Mouse (Mus musculus): Measurements from ENCODE around the gene Tent5c. TPM values are rescaled to one million over a fixed set of nuclear protein-coding genes. Genes with fewer than 3 reads are reported as not detected.

Gene Tent5c
- polyA plus RNA-seq, 1 experiment from 2014 or later: 7.4 TPM

- Histone ChIP-seq H3K9ac (ENCODE audit: low read depth, low read length) (no peak overlapping the region), H3K36me3 (ENCODE audit: control insufficient read depth, insufficient read depth, low read length) (no peaks in the 10 kb centered on the region), H3K4me3 (ENCODE audit: low read depth, low read length) (no peak overlapping the region), H3K27ac (ENCODE audit: low read depth, low read length) (no peak overlapping the region), H3K27me3 (ENCODE audit: control insufficient read depth, insufficient read depth, low read length) (no peaks in the 10 kb centered on the region), H3K4me2 (no peak overlapping the region), H3K4me1 (ENCODE audit: control insufficient read depth, insufficient read depth, low read length) (no peaks in the 10 kb centered on the region), H3K9me3 (replicated peaks; ENCODE audit: control insufficient read depth, low read length) (no peaks in the 10 kb centered on the region)
- ATAC-seq (replicated peaks; ENCODE audit: insufficient number of reproducible peaks, low FRiP score, low TSS enrichment): no peak
- 75% methylated on average over 3 of the region's 3 CpGs for WGBS (ENCODE audit: insufficient replicate concordance)
These were observed 7.0 kb upstream of the Tent5c start for GRCm38 (mm10) chr3:100496081-100496480.

GRCm38 (mm10) chr3:100495456-100495855 is 6.3 kb upstream of the Tent5c start:
- H3K27me3 ChIP-seq (ENCODE audit: control insufficient read depth, insufficient read depth, low read length): no peaks in the 10 kb centered on the region; the same call in 1 of the 2 replicates
- H3K27ac ChIP-seq (ENCODE audit: low read depth, low read length): no peak overlapping the region
- no peaks in the 10 kb centered on the region for H3K4me1 ChIP-seq (ENCODE audit: control insufficient read depth, insufficient read depth, low read length)

GRCm38 (mm10) chr3:100494912-100495311 is 5.8 kb upstream of the Tent5c start:
- Histone ChIP-seq H3K27ac (ENCODE audit: low read depth, low read length) (no peak overlapping the region), H3K36me3 (ENCODE audit: control insufficient read depth, insufficient read depth, low read length) (no peaks in the 10 kb centered on the region), H3K4me3 (ENCODE audit: low read depth, low read length) (no peak overlapping the region), H3K9ac (ENCODE audit: low read depth, low read length) (no peak overlapping the region), H3K4me2 (no peak overlapping the region), H3K27me3 (ENCODE audit: control insufficient read depth, insufficient read depth, low read length) (no peaks in the 10 kb centered on the region; the same call in 1 of the 2 replicates), H3K9me3 (replicated peaks; ENCODE audit: control insufficient read depth, low read length) (no peaks in the 10 kb centered on the region), H3K4me1 (ENCODE audit: control insufficient read depth, insufficient read depth, low read length) (peaks cover 5% of the 10 kb centered on the region; the same call in 1 of the 2 replicates)
- no peak for ATAC-seq (replicated peaks; ENCODE audit: insufficient number of reproducible peaks, low FRiP score, low TSS enrichment)
- 86% methylated on average over 5 of the region's 5 CpGs for WGBS (ENCODE audit: insufficient replicate concordance)

More at GRCm38 (mm10) chr3:100495456-100495855, 6.3 kb upstream of the Tent5c start:
- no peaks in the 10 kb centered on the region for H3K9me3 ChIP-seq (replicated peaks; ENCODE audit: control insufficient read depth, low read length)
- no peak overlapping the region for H3K4me2 ChIP-seq
- WGBS (ENCODE audit: insufficient replicate concordance): 88% methylated on average over 16 of the region's 16 CpGs
- H3K36me3 ChIP-seq (ENCODE audit: control insufficient read depth, insufficient read depth, low read length): no peaks in the 10 kb centered on the region
- no peak for ATAC-seq (replicated peaks; ENCODE audit: insufficient number of reproducible peaks, low FRiP score, low TSS enrichment)
- no peak overlapping the region for H3K9ac ChIP-seq (ENCODE audit: low read depth, low read length)
- H3K4me3 ChIP-seq (ENCODE audit: low read depth, low read length): no peak overlapping the region

- Histone ChIP-seq H3K4me2 (peak overlapping the region; percentile 99), H3K4me1 (ENCODE audit: control insufficient read depth, insufficient read depth, low read length) (peaks cover 7% of the 10 kb centered on the region; the same call in 1 of the 2 replicates), H3K9ac (ENCODE audit: low read depth, low read length) (peak overlapping the region; percentile 75; the same call in 1 of the 2 replicates), H3K9me3 (replicated peaks; ENCODE audit: control insufficient read depth, low read length) (no peaks in the 10 kb centered on the region), H3K27me3 (ENCODE audit: control insufficient read depth, insufficient read depth, low read length) (peaks cover 10% of the 10 kb centered on the region), H3K4me3 (ENCODE audit: low read depth, low read length) (peak overlapping the region; percentile 76), H3K36me3 (ENCODE audit: control insufficient read depth, insufficient read depth, low read length) (no peaks in the 10 kb centered on the region), H3K27ac (ENCODE audit: low read depth, low read length) (no peak overlapping the region)
- 26% methylated on average over 4 of the region's 4 CpGs for WGBS (ENCODE audit: insufficient replicate concordance)
- ATAC-seq (replicated peaks; ENCODE audit: insufficient number of reproducible peaks, low FRiP score, low TSS enrichment): no peak
These were observed 831 bp upstream of the Tent5c start for GRCm38 (mm10) chr3:100490010-100490300.

- Histone ChIP-seq H3K4me3 (ENCODE audit: low read depth, low read length) (peak overlapping the region; percentile 76), H3K27me3 (ENCODE audit: control insufficient read depth, insufficient read depth, low read length) (peaks cover 10% of the 10 kb centered on the region), H3K4me2 (peak overlapping the region; percentile 99), H3K9me3 (replicated peaks; ENCODE audit: control insufficient read depth, low read length) (no peaks in the 10 kb centered on the region), H3K27ac (ENCODE audit: low read depth, low read length) (peak overlapping the region; percentile 7; the same call in 1 of the 2 replicates), H3K36me3 (ENCODE audit: control insufficient read depth, insufficient read depth, low read length) (no peaks in the 10 kb centered on the region), H3K9ac (ENCODE audit: low read depth, low read length) (peak overlapping the region; percentile 69), H3K4me1 (ENCODE audit: control insufficient read depth, insufficient read depth, low read length) (peaks cover 7% of the 10 kb centered on the region; the same call in 1 of the 2 replicates)
- under 1% methylated on average over 58 of the region's 66 CpGs for WGBS (ENCODE audit: insufficient replicate concordance)
- peak; percentile 27; the same call in 1 of the 2 replicates for ATAC-seq (replicated peaks; ENCODE audit: insufficient number of reproducible peaks, low FRiP score, low TSS enrichment)
These were observed 632 bp downstream of the Tent5c start for GRCm38 (mm10) chr3:100488251-100489132.

GRCm38 (mm10) chr3:100487046-100487445 is 2.1 kb downstream of the Tent5c start:
- Histone ChIP-seq H3K4me3 (ENCODE audit: low read depth, low read length) (peak overlapping the region; percentile 76), H3K4me1 (ENCODE audit: control insufficient read depth, insufficient read depth, low read length) (peaks cover 13% of the 10 kb centered on the region; the same call in 1 of the 2 replicates), H3K9me3 (replicated peaks; ENCODE audit: control insufficient read depth, low read length) (no peaks in the 10 kb centered on the region), H3K4me2 (peak overlapping the region; percentile 99), H3K36me3 (ENCODE audit: control insufficient read depth, insufficient read depth, low read length) (no peaks in the 10 kb centered on the region), H3K27ac (ENCODE audit: low read depth, low read length) (no peak overlapping the region), H3K27me3 (ENCODE audit: control insufficient read depth, insufficient read depth, low read length) (peaks cover 10% of the 10 kb centered on the region), H3K9ac (ENCODE audit: low read depth, low read length) (no peak overlapping the region)
- 68% methylated on average over 2 of the region's 2 CpGs for WGBS (ENCODE audit: insufficient replicate concordance)
- no peak for ATAC-seq (replicated peaks; ENCODE audit: insufficient number of reproducible peaks, low FRiP score, low TSS enrichment)

- Histone ChIP-seq H3K36me3 (ENCODE audit: control insufficient read depth, insufficient read depth, low read length) (no peaks in the 10 kb centered on the region), H3K4me1 (ENCODE audit: control insufficient read depth, insufficient read depth, low read length) (peaks cover 13% of the 10 kb centered on the region; the same call in 1 of the 2 replicates), H3K4me3 (ENCODE audit: low read depth, low read length) (peak overlapping the region; percentile 21; the same call in 1 of the 2 replicates), H3K27me3 (ENCODE audit: control insufficient read depth, insufficient read depth, low read length) (peaks cover 10% of the 10 kb centered on the region), H3K27ac (ENCODE audit: low read depth, low read length) (no peak overlapping the region), H3K4me2 (peak overlapping the region; percentile 99), H3K9ac (ENCODE audit: low read depth, low read length) (no peak overlapping the region), H3K9me3 (replicated peaks; ENCODE audit: control insufficient read depth, low read length) (no peaks in the 10 kb centered on the region)
- 48% methylated on average over 11 of the region's 11 CpGs for WGBS (ENCODE audit: insufficient replicate concordance)
- ATAC-seq (replicated peaks; ENCODE audit: insufficient number of reproducible peaks, low FRiP score, low TSS enrichment): no peak
These were observed 3.6 kb downstream of the Tent5c start for GRCm38 (mm10) chr3:100485390-100486132.

- 71% methylated on average over 5 of the region's 5 CpGs for WGBS (ENCODE audit: insufficient replicate concordance)
- Histone ChIP-seq H3K4me3 (ENCODE audit: low read depth, low read length) (no peak overlapping the region), H3K9me3 (replicated peaks; ENCODE audit: control insufficient read depth, low read length) (no peaks in the 10 kb centered on the region), H3K9ac (ENCODE audit: low read depth, low read length) (no peak overlapping the region), H3K4me1 (ENCODE audit: control insufficient read depth, insufficient read depth, low read length) (peaks cover 6% of the 10 kb centered on the region; the same call in 1 of the 2 replicates), H3K36me3 (ENCODE audit: control insufficient read depth, insufficient read depth, low read length) (no peaks in the 10 kb centered on the region), H3K27ac (ENCODE audit: low read depth, low read length) (peak overlapping the region; percentile 89), H3K4me2 (peak overlapping the region; percentile 46), H3K27me3 (ENCODE audit: control insufficient read depth, insufficient read depth, low read length) (peaks cover 10% of the 10 kb centered on the region)
- ATAC-seq (replicated peaks; ENCODE audit: insufficient number of reproducible peaks, low FRiP score, low TSS enrichment): peak; percentile 85
These were observed 6.0 kb downstream of the Tent5c start for GRCm38 (mm10) chr3:100482971-100483610.

Measured in heart, embryonic 11.5 days (tissue).